Mouse (Mus musculus): ENCODE results near the gene Ccl27b.
"Not testable (repeated sequence)": the region's sequence is repeated elsewhere in the genome, so short reads cannot be mapped to it uniquely, and the experiment has no call there.

- not testable (repeated sequence) for TF ChIP-seq CTCF (IDR thresholded peaks at IDR 0.05; ENCODE audit: low read depth); EP300 (optimal IDR thresholded peaks at IDR 0.05)
Observed at GRCm38 (mm10) chr4:42682183-42682524, 27.1 kb downstream of the Ccl27b start.

Data from stomach, postnatal 0 days (tissue).